Mouse (Mus musculus) embryonic facial prominence, embryonic 12.5 days (tissue): ENCODE data around the gene Hnrnpdl. TPM values are rescaled to one million over a fixed set of nuclear protein-coding genes. Genes with fewer than 3 reads are reported as not detected.

Experiments
- ATAC-seq: fragments of 200-750 bp; cut with Nextera tagmentation; 2 replicates; pipeline ENCODE4 v1.8.0; 2017; ENCODE audit not compliant: insufficient number of reproducible peaks, insufficient read depth, low FRiP score, low TSS enrichment
- H3K27ac ChIP-seq: fragments of 300-500 bp; sonication (generic); 2 replicates; pipeline ENCODE4 v1.5.1; 2016; ENCODE audit warnings: mild to moderate bottlenecking
- H3K27me3 ChIP-seq: fragments of 300-500 bp; sonication (generic); 2 replicates; pipeline ENCODE4 v1.6.1; 2016; ENCODE audit warnings: mild to moderate bottlenecking, moderate library complexity
- H3K36me3 ChIP-seq: fragments of 300-500 bp; sonication (generic); 2 replicates; pipeline ENCODE4 v1.6.1; 2016; ENCODE audit warnings: mild to moderate bottlenecking
- H3K4me1 ChIP-seq: fragments of 300-500 bp; sonication (generic); 2 replicates; pipeline ENCODE4 v1.6.1; 2016
- H3K4me2 ChIP-seq: fragments of 300-500 bp; sonication (generic); replicated peaks from 2 replicates; pipeline ENCODE4 v1.6.1; 2016; ENCODE audit warnings: mild to moderate bottlenecking, moderate library complexity
- H3K4me3 ChIP-seq: fragments of 300-500 bp; sonication (generic); 2 replicates; pipeline ENCODE4 v1.5.1; 2016; ENCODE audit warnings: mild to moderate bottlenecking
- H3K9ac ChIP-seq: fragments of 300-500 bp; sonication (generic); 2 replicates; pipeline ENCODE4 v1.6.1; 2016; ENCODE audit warnings: mild to moderate bottlenecking, moderate library complexity
- H3K9me3 ChIP-seq: fragments of 300-500 bp; sonication (generic); 2 replicates; pipeline ENCODE4 v1.6.1; 2016; ENCODE audit warnings: mild to moderate bottlenecking, moderate library complexity
- WGBS: fragments of 180-500 bp; shearing (Covaris S2); methylation state at CpG from one replicate; pipeline ENCODE4 v1.1.7; 2016; 5-methylcytosine and 5-hydroxymethylcytosine counted together
- polyA plus RNA-seq: library from polyadenylated mRNA; unstranded; fragments of >200 nt; fragmentation: Nextera tagmentation; extraction: Ambion mirVana; gene quantifications from 2 replicates; pipeline ENCODE4 v1.2.1, GENCODE M21; 2016

Gene Hnrnpdl
- polyA plus RNA-seq, 1 experiment from 2014 or later, result 261 TPM

GRCm38 (mm10) chr5:100000500-100000899 lies 39.0 kb downstream of the Hnrnpdl start:
- Histone ChIP-seq H3K27ac (no peak overlapping the region), H3K4me2 (no peak overlapping the region), H3K27me3 (no peaks in the 10 kb centered on the region), H3K9me3 (no peaks in the 10 kb centered on the region), H3K4me1 (no peaks in the 10 kb centered on the region), H3K36me3 (no peaks in the 10 kb centered on the region), H3K4me3 (no peak overlapping the region), H3K9ac (no peak overlapping the region)
- 38% methylated on average over 7 of the region's 8 CpGs for WGBS
- ATAC-seq, result peak; percentile 35; the same call in 1 of the 2 replicates

- Histone ChIP-seq H3K9me3 (no peaks in the 10 kb centered on the region), H3K9ac (no peak overlapping the region), H3K4me2 (no peak overlapping the region), H3K27ac (no peak overlapping the region), H3K4me3 (no peak overlapping the region), H3K27me3 (no peaks in the 10 kb centered on the region), H3K36me3 (no peaks in the 10 kb centered on the region), H3K4me1 (no peaks in the 10 kb centered on the region)
- no peak for ATAC-seq
- 85% methylated on average over 7 of the region's 7 CpGs for WGBS
Observed at GRCm38 (mm10) chr5:100000048-100000447, 39.4 kb downstream of the Hnrnpdl start.

GRCm38 (mm10) chr5:99994680-99995079 lies 44.8 kb downstream of the Hnrnpdl start:
- Histone ChIP-seq H3K27ac (no peak overlapping the region), H3K4me1 (no peaks in the 10 kb centered on the region), H3K4me3 (no peak overlapping the region), H3K27me3 (no peaks in the 10 kb centered on the region), H3K9ac (no peak overlapping the region), H3K36me3 (no peaks in the 10 kb centered on the region), H3K9me3 (no peaks in the 10 kb centered on the region), H3K4me2 (no peak overlapping the region)
- 88% methylated on average over 3 of the region's 3 CpGs for WGBS
- no peak for ATAC-seq

- no peak for ATAC-seq
- WGBS, result 59% methylated on average over 3 of the region's 3 CpGs
- H3K4me2 ChIP-seq, result no peak overlapping the region
- H3K36me3 ChIP-seq, result no peaks in the 10 kb centered on the region
- no peaks in the 10 kb centered on the region for H3K27me3 ChIP-seq
- no peaks in the 10 kb centered on the region for H3K9me3 ChIP-seq
- no peaks in the 10 kb centered on the region for H3K4me1 ChIP-seq
- no peak overlapping the region for H3K27ac ChIP-seq
- H3K4me3 ChIP-seq, result no peak overlapping the region
- H3K9ac ChIP-seq, result no peak overlapping the region
Observed at GRCm38 (mm10) chr5:99994166-99994565, 45.3 kb downstream of the Hnrnpdl start.

Other genes with a start within 250 kb of the Hnrnpdl start
- 0.36 TPM in 1 of 2 replicates, not detected in the other for gene Vamp9, start 133.4 kb downstream of the Hnrnpdl start, polyA plus RNA-seq
- 453 and 502 TPM in 2 replicates for gene Hnrnpd, start 60.7 kb downstream of the Hnrnpdl start, polyA plus RNA-seq
- gene 4930524J08Rik, start 60.6 kb downstream of the Hnrnpdl start, polyA plus RNA-seq, result 2.2 and 3.0 TPM in 2 replicates
- 47.2 and 47.9 TPM in 2 replicates for gene Enoph1, start 321 bp upstream of the Hnrnpdl start, polyA plus RNA-seq
- gene Tmem150c, start 120.1 kb upstream of the Hnrnpdl start, polyA plus RNA-seq, result 1.9 and 2.8 TPM in 2 replicates